Mouse (Mus musculus): ENCODE results near the gene Ranbp10. TPM values are rescaled to one million over a fixed set of nuclear protein-coding genes. Genes with fewer than 3 reads are reported as not detected.

The Ranbp10 gene
- polyA plus RNA-seq, 1 experiment, result 11.0 TPM

GRCm38 (mm10) chr8:105788241-105788640 is 38.9 kb downstream of the Ranbp10 start:
- H3K79me2 ChIP-seq (ENCODE audit: control insufficient read depth, insufficient read depth), result peaks cover 37% of the 10 kb centered on the region
- H3K4me3 ChIP-seq (ENCODE audit: insufficient read depth, poor library complexity, severe bottlenecking), result no peak overlapping the region
- no peaks in the 10 kb centered on the region for H3K27me3 ChIP-seq (ENCODE audit: control insufficient read depth, insufficient read depth, insufficient read length)
- H3K79me3 ChIP-seq (ENCODE audit: low read depth), result no peaks in the 10 kb centered on the region
- no peak for TF ChIP-seq MYOG (IDR thresholded peaks at IDR 0.05; ENCODE audit: control insufficient read depth, extremely low read depth, insufficient read length)
- no peak for TF ChIP-seq FOSL1 (IDR thresholded peaks at IDR 0.05; ENCODE audit: insufficient read depth, low read length, poor library complexity, severe bottlenecking)
- peaks cover 7% of the 10 kb centered on the region for H3K36me3 ChIP-seq (ENCODE audit: control insufficient read depth, insufficient read depth)
- no peak overlapping the region for H3ac ChIP-seq (ENCODE audit: control insufficient read depth, insufficient read length, low read depth)

DNA sequence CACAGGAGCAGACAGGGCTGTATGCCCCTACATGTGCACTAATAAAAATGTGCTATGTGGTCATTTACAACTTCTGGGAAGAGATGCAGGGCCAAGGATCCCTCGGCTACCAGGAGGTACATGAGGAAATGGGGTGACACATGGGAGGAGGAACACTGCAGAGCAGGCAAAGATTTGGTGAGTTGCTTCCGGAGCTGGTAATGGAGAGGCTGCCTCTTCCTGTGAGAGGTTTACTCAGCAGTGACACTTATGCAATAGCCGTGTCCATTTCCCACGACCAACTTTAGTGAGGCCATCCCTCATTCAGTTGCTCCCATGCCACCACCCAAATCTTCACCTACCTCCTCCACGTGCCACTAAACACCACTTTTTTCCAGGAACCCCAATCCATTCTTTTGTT is 46.9 kb downstream of the Ranbp10 start:
- Histone ChIP-seq H3K4me3 (ENCODE audit: insufficient read depth, poor library complexity, severe bottlenecking) (no peak overlapping the region), H3K79me2 (ENCODE audit: control insufficient read depth, insufficient read depth) (no peaks in the 10 kb centered on the region), H3ac (ENCODE audit: control insufficient read depth, insufficient read length, low read depth) (no peak overlapping the region), H3K79me3 (ENCODE audit: low read depth) (no peaks in the 10 kb centered on the region), H3K27me3 (ENCODE audit: control insufficient read depth, insufficient read depth, insufficient read length) (no peaks in the 10 kb centered on the region), H3K36me3 (ENCODE audit: control insufficient read depth, insufficient read depth) (peaks cover 33% of the 10 kb centered on the region)
- TF ChIP-seq CEBPB (IDR thresholded peaks at IDR 0.05; ENCODE audit: low read depth) (no peak), MYOD1 (IDR thresholded peaks at IDR 0.05; ENCODE audit: control insufficient read depth, insufficient read length, low read depth) (no peak), USF1 (IDR thresholded peaks at IDR 0.05; ENCODE audit: low read depth) (no peak)

GRCm38 (mm10) chr8:105777833-105778232 is 49.3 kb downstream of the Ranbp10 start:
- no peaks in the 10 kb centered on the region for H3K27me3 ChIP-seq (ENCODE audit: control insufficient read depth, insufficient read depth, insufficient read length)
- H3K79me2 ChIP-seq (ENCODE audit: control insufficient read depth, insufficient read depth), result no peaks in the 10 kb centered on the region
- H3K36me3 ChIP-seq (ENCODE audit: control insufficient read depth, insufficient read depth), result peaks cover 33% of the 10 kb centered on the region
- H3K4me3 ChIP-seq (ENCODE audit: insufficient read depth, poor library complexity, severe bottlenecking), result no peak overlapping the region
- H3K79me3 ChIP-seq (ENCODE audit: low read depth), result no peaks in the 10 kb centered on the region
- TF ChIP-seq CEBPB (IDR thresholded peaks at IDR 0.05; ENCODE audit: low read depth) (no peak), MAX (IDR thresholded peaks at IDR 0.05) (no peak), CTCF (IDR thresholded peaks at IDR 0.05; ENCODE audit: control insufficient read depth, insufficient read depth, insufficient read length) (no peak), USF1 (IDR thresholded peaks at IDR 0.05; ENCODE audit: low read depth) (no peak), MYOD1 (IDR thresholded peaks at IDR 0.05; ENCODE audit: control insufficient read depth, insufficient read length, low read depth) (no peak), FOSL1 (IDR thresholded peaks at IDR 0.05; ENCODE audit: insufficient read depth, low read length, poor library complexity, severe bottlenecking) (no peak), MYOG (IDR thresholded peaks at IDR 0.05; ENCODE audit: control insufficient read depth, extremely low read depth, insufficient read length) (no peak)
- H3ac ChIP-seq (ENCODE audit: control insufficient read depth, insufficient read length, low read depth), result no peak overlapping the region

DNA sequence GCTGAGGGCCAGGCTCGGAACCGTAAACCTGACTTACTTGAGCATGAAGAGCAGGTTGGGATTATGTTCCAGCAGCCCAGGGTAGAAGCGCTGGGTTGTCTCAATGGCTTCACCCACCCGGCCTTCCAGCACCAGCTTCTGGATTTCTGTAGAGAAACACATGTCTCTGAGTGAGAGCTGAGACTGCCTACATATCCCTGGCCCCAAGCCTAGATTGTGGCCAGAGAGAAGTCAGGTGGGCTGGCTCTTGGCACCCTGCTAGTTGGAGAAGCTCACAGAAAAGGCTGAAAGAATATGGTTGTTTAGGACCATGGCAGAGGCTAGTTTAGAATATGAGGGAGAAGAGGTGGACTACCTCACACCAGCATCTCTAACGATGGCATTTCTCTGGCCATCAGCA is 52.7 kb downstream of the Ranbp10 start:
- TF ChIP-seq MAX (IDR thresholded peaks at IDR 0.05), result no peak
- TF ChIP-seq CEBPB (IDR thresholded peaks at IDR 0.05; ENCODE audit: low read depth), result no peak
- no peak for TF ChIP-seq USF1 (IDR thresholded peaks at IDR 0.05; ENCODE audit: low read depth)
- no peak for TF ChIP-seq CTCF (IDR thresholded peaks at IDR 0.05; ENCODE audit: control insufficient read depth, insufficient read depth, insufficient read length)
- TF ChIP-seq FOSL1 (IDR thresholded peaks at IDR 0.05; ENCODE audit: insufficient read depth, low read length, poor library complexity, severe bottlenecking), result no peak
- TF ChIP-seq MYOD1 (IDR thresholded peaks at IDR 0.05; ENCODE audit: control insufficient read depth, insufficient read length, low read depth), result no peak
- no peak for TF ChIP-seq MYOG (IDR thresholded peaks at IDR 0.05; ENCODE audit: control insufficient read depth, extremely low read depth, insufficient read length)
- no peaks in the 10 kb centered on the region for H3K27me3 ChIP-seq (ENCODE audit: control insufficient read depth, insufficient read depth, insufficient read length)
- peaks cover 36% of the 10 kb centered on the region for H3K36me3 ChIP-seq (ENCODE audit: control insufficient read depth, insufficient read depth)
- H3K4me3 ChIP-seq (ENCODE audit: insufficient read depth, poor library complexity, severe bottlenecking), result no peak overlapping the region
- no peak overlapping the region for H3ac ChIP-seq (ENCODE audit: control insufficient read depth, insufficient read length, low read depth)
- no peaks in the 10 kb centered on the region for H3K79me2 ChIP-seq (ENCODE audit: control insufficient read depth, insufficient read depth)
- no peaks in the 10 kb centered on the region for H3K79me3 ChIP-seq (ENCODE audit: low read depth)

DNA sequence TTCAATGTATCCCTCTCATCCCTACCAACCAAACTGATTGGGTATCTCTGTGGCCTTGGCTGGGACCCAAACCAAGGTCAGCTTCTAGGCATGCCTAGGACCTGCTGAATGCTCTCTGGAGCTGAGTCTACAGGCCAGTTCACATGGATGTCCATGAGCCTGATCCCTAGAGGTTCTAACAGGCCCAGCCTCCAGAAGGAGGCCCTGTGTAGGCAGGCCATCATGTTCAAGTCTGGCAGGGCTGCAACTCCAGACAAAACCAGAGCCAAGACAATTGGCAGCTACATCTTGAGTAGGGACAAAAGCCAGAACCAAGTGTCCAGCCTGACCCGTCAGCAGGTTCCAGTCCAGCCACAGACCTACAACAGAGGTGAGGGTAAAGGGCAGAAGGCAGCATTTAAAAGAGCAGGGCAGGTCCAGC is 53.7 kb downstream of the Ranbp10 start:
- no peak overlapping the region for H3K4me3 ChIP-seq (ENCODE audit: insufficient read depth, poor library complexity, severe bottlenecking)
- no peaks in the 10 kb centered on the region for H3K79me3 ChIP-seq (ENCODE audit: low read depth)
- H3ac ChIP-seq (ENCODE audit: control insufficient read depth, insufficient read length, low read depth), result no peak overlapping the region
- H3K79me2 ChIP-seq (ENCODE audit: control insufficient read depth, insufficient read depth), result no peaks in the 10 kb centered on the region
- no peak for TF ChIP-seq CTCF (IDR thresholded peaks at IDR 0.05; ENCODE audit: control insufficient read depth, insufficient read depth, insufficient read length)
- TF ChIP-seq CEBPB (IDR thresholded peaks at IDR 0.05; ENCODE audit: low read depth), result no peak
- no peak for TF ChIP-seq MYOD1 (IDR thresholded peaks at IDR 0.05; ENCODE audit: control insufficient read depth, insufficient read length, low read depth)
- no peak for TF ChIP-seq FOSL1 (IDR thresholded peaks at IDR 0.05; ENCODE audit: insufficient read depth, low read length, poor library complexity, severe bottlenecking)
- no peak for TF ChIP-seq USF1 (IDR thresholded peaks at IDR 0.05; ENCODE audit: low read depth)
- TF ChIP-seq MYOG (IDR thresholded peaks at IDR 0.05; ENCODE audit: control insufficient read depth, extremely low read depth, insufficient read length), result no peak
- no peak for TF ChIP-seq MAX (IDR thresholded peaks at IDR 0.05)
- H3K36me3 ChIP-seq (ENCODE audit: control insufficient read depth, insufficient read depth), result peaks cover 36% of the 10 kb centered on the region
- H3K27me3 ChIP-seq (ENCODE audit: control insufficient read depth, insufficient read depth, insufficient read length), result no peaks in the 10 kb centered on the region

GRCm38 (mm10) chr8:105771398-105772175 is 55.6 kb downstream of the Ranbp10 start:
- Histone ChIP-seq H3K27me3 (ENCODE audit: control insufficient read depth, insufficient read depth, insufficient read length) (no peaks in the 10 kb centered on the region), H3K79me2 (ENCODE audit: control insufficient read depth, insufficient read depth) (no peaks in the 10 kb centered on the region), H3K36me3 (ENCODE audit: control insufficient read depth, insufficient read depth) (peaks cover 34% of the 10 kb centered on the region), H3K4me3 (ENCODE audit: insufficient read depth, poor library complexity, severe bottlenecking) (no peak overlapping the region), H3ac (ENCODE audit: control insufficient read depth, insufficient read length, low read depth) (no peak overlapping the region), H3K79me3 (ENCODE audit: low read depth) (no peaks in the 10 kb centered on the region)
- TF ChIP-seq MAX (IDR thresholded peaks at IDR 0.05) (no peak), FOSL1 (IDR thresholded peaks at IDR 0.05; ENCODE audit: insufficient read depth, low read length, poor library complexity, severe bottlenecking) (no peak), MYOG (IDR thresholded peaks at IDR 0.05; ENCODE audit: control insufficient read depth, extremely low read depth, insufficient read length) (no peak), CEBPB (IDR thresholded peaks at IDR 0.05; ENCODE audit: low read depth) (no peak), USF1 (IDR thresholded peaks at IDR 0.05; ENCODE audit: low read depth) (no peak), CTCF (IDR thresholded peaks at IDR 0.05; ENCODE audit: control insufficient read depth, insufficient read depth, insufficient read length) (no peak), MYOD1 (IDR thresholded peaks at IDR 0.05; ENCODE audit: control insufficient read depth, insufficient read length, low read depth) (no peak)
